Mouse (Mus musculus) limb, embryonic 14.5 days (tissue): ENCODE data around the gene Lpar3. TPM values are rescaled to one million over a fixed set of nuclear protein-coding genes. Genes with fewer than 3 reads are reported as not detected.

ENCODE experiments used
- ATAC-seq: fragments of 200-750 bp; cut with Nextera tagmentation; 2 replicates; pipeline ENCODE4 v1.8.0; 2017; ENCODE audit warnings: low read depth, moderate number of reproducible peaks, moderate TSS enrichment; ENCODE audit not compliant: low FRiP score
- DNase-seq: peaks from one replicate; pipeline ENCODE4 v3.0.0-alpha.2; 2015; ENCODE audit warnings: low spot score
- H3K27ac ChIP-seq: fragments of 300-500 bp; sonication (generic); replicated peaks from 2 replicates; pipeline ENCODE4 v1.5.1; 2014; ENCODE audit warnings: low read depth, mild to moderate bottlenecking, low read length, moderate library complexity, mixed read lengths
- H3K27me3 ChIP-seq: fragments of 300-500 bp; sonication (generic); 2 replicates; pipeline ENCODE4 v1.6.1; 2014; ENCODE audit warnings: low read length, mixed read lengths; ENCODE audit not compliant: control insufficient read depth, insufficient read depth
- H3K36me3 ChIP-seq: fragments of 300-500 bp; sonication (generic); 2 replicates; pipeline ENCODE4 v1.6.1; 2014; ENCODE audit warnings: mild to moderate bottlenecking, low read length, moderate library complexity, mixed read lengths; ENCODE audit not compliant: control insufficient read depth, insufficient read depth
- H3K4me1 ChIP-seq: fragments of 300-500 bp; sonication (generic); 2 replicates; pipeline ENCODE4 v1.6.1; 2014; ENCODE audit warnings: antibody characterized with exemption, low read length, mixed read lengths; ENCODE audit not compliant: control insufficient read depth, insufficient read depth
- H3K4me2 ChIP-seq: fragments of 300-500 bp; sonication (generic); replicated peaks from 2 replicates; pipeline ENCODE4 v1.6.1; 2014; ENCODE audit warnings: low read depth, mild to moderate bottlenecking, low read length, moderate library complexity; ENCODE audit not compliant: severe bottlenecking
- H3K4me3 ChIP-seq: fragments of 300-500 bp; sonication (generic); replicated peaks from 2 replicates; pipeline ENCODE4 v1.5.1; 2014; ENCODE audit warnings: low read length
- H3K9ac ChIP-seq: fragments of 300-500 bp; sonication (generic); 2 replicates; pipeline ENCODE4 v1.6.1; 2014; ENCODE audit warnings: mild to moderate bottlenecking, low read depth, low read length, moderate library complexity; ENCODE audit not compliant: severe bottlenecking
- H3K9me3 ChIP-seq: fragments of 300-500 bp; sonication (generic); 2 replicates; pipeline ENCODE4 v1.6.1; 2016; ENCODE audit warnings: low read length; ENCODE audit not compliant: control insufficient read depth
- POLR2A ChIP-seq: fragments of 200-500 bp; IDR thresholded peaks from 2 replicates; pipeline ENCODE4 v1.8.0; 2012; ENCODE audit warnings: inconsistent platforms, mild to moderate bottlenecking, moderate library complexity, borderline replicate concordance; ENCODE audit not compliant: insufficient read depth, insufficient read length; ENCODE audit errors: extremely low read depth
- WGBS: fragments of 180-500 bp; shearing (Covaris S2); extraction: QIAGEN DNeasy Blood & Tissue Kit; methylation state at CpG from one replicate; pipeline ENCODE4 v1.1.7; 2014; 5-methylcytosine and 5-hydroxymethylcytosine counted together
- polyA plus RNA-seq, 2 experiments: library from polyadenylated mRNA; depleted of rRNA in 1 of 2; stranded (reverse) in 1 of 2; unstranded in 1 of 2; fragments of >200 nt; fragmentation: Nextera tagmentation in 1 of 2; extraction: Ambion mirVana in 1 of 2; gene quantifications; 2 replicates each; pipeline versions ENCODE4 v1.2.1 to v1.2.3; 2012 to 2014

Lpar3 gene
- polyA plus RNA-seq, 2 experiments = 1.8 to 2.2 TPM

GRCm38 (mm10) chr3:146260845-146261244 lies 40.1 kb downstream of the Lpar3 start:
- Histone ChIP-seq H3K36me3 (no peaks in the 10 kb centered on the region), H3K9me3 (no peaks in the 10 kb centered on the region), H3K9ac (no peak overlapping the region), H3K4me3 (no peak overlapping the region), H3K4me2 (no peak overlapping the region), H3K27me3 (no peaks in the 10 kb centered on the region), H3K4me1 (peaks cover 17% of the 10 kb centered on the region), H3K27ac (no peak overlapping the region)
- ATAC-seq (no peak), DNase-seq (no peak)
- TF ChIP-seq POLR2A = no peak
- WGBS = 73% methylated on average over 11 of the region's 11 CpGs

DNA sequence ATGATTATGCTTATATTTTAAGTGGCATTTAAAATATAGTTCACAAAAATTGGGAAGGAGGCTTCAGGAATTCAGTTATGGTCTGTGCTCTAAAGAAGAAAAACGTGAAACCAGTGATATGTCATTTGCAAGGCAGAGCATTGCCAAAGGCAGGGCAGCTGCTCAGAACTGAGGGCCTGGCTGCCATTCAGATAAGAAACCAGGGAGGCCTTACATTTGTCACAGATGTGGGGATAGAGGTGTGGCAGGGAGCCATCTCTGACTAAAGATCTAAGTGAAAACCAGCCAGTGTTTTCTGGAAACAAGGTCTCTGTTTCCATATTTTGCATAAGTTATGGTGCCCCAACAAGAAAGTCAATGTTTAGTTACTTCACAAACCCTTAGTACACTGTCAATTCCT lies 41.8 kb downstream of the Lpar3 start:
- peaks cover 12% of the 10 kb centered on the region for H3K4me1 ChIP-seq
- TF ChIP-seq POLR2A = no peak
- ATAC-seq (no peak), DNase-seq (no peak)
- no peak overlapping the region for H3K4me3 ChIP-seq
- H3K9ac ChIP-seq = no peak overlapping the region
- H3K9me3 ChIP-seq = no peaks in the 10 kb centered on the region
- no peak overlapping the region for H3K4me2 ChIP-seq
- WGBS = 52% methylated on average over 1 of the region's 1 CpGs
- H3K36me3 ChIP-seq = no peaks in the 10 kb centered on the region
- H3K27ac ChIP-seq = no peak overlapping the region
- no peaks in the 10 kb centered on the region for H3K27me3 ChIP-seq

DNA sequence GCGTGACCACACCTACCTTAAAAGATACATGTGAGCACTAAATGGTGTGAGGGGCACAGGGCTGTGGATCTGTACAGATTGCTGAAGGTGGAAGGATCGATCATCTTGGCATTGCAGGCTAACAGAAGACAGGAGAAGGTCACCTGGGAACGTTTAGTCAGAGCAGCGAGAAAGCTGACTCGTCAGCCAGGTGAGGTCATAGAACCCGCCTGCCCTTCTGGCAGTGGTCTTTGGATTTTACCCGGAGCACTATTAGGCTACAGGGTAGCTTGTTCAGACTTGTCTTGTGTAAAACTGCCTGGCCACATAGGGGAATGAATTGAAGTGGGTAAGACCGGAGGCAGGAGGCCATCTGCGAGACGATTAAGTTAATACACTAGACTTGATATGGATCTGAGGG lies 43.4 kb downstream of the Lpar3 start:
- Histone ChIP-seq H3K9me3 (no peaks in the 10 kb centered on the region), H3K4me3 (no peak overlapping the region), H3K4me2 (no peak overlapping the region), H3K27ac (no peak overlapping the region), H3K27me3 (no peaks in the 10 kb centered on the region), H3K36me3 (no peaks in the 10 kb centered on the region), H3K9ac (no peak overlapping the region), H3K4me1 (no peaks in the 10 kb centered on the region)
- no peak for TF ChIP-seq POLR2A
- DNase-seq (no peak), ATAC-seq (no peak)
- WGBS = 76% methylated on average over 10 of the region's 10 CpGs

DNA sequence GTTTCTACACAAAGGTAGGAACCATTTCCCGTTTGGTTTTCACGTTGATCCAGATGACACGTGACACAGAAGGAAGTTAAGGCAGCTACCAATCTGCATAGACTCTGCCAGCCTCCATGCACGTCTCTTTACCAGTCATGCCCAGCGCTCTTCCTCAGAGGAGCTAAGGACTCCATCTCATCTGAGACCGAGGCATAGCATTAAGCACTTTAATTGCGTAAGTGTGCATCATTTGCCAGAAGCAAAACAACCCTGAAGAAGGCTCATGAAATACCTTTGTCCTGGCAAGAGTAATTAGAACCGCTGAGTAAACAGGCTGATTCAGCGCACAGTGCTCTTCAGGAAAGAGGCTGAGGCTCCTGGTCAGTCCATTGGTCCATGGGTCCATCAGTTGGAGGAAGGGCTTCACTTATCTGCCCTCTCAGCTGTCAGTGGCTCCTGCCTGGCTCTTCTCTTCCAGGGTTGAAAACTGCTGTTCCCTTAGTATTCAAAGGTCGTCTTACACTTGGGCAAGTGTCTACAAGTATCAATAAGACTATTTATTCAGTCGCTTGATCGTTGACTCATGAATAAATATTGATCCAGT lies 44.9 kb downstream of the Lpar3 start:
- H3K9ac ChIP-seq = no peak overlapping the region
- TF ChIP-seq POLR2A = no peak
- WGBS = 75% methylated on average over 12 of the region's 12 CpGs
- H3K36me3 ChIP-seq = no peaks in the 10 kb centered on the region
- DNase-seq (no peak), ATAC-seq (no peak)
- H3K27me3 ChIP-seq = no peaks in the 10 kb centered on the region
- H3K4me1 ChIP-seq = no peaks in the 10 kb centered on the region
- no peak overlapping the region for H3K27ac ChIP-seq
- no peak overlapping the region for H3K4me2 ChIP-seq
- no peaks in the 10 kb centered on the region for H3K9me3 ChIP-seq
- no peak overlapping the region for H3K4me3 ChIP-seq

- no peak overlapping the region for H3K4me3 ChIP-seq
- DNase-seq (no peak), ATAC-seq (no peak)
- 86% methylated on average over 14 of the region's 14 CpGs for WGBS
- H3K9me3 ChIP-seq = no peaks in the 10 kb centered on the region
- H3K36me3 ChIP-seq = no peaks in the 10 kb centered on the region
- H3K27ac ChIP-seq = no peak overlapping the region
- H3K27me3 ChIP-seq = no peaks in the 10 kb centered on the region
- H3K4me1 ChIP-seq = peaks cover under 1% of the 10 kb centered on the region; the same call in 1 of the 2 replicates
- no peak overlapping the region for H3K9ac ChIP-seq
- no peak for TF ChIP-seq POLR2A
- no peak overlapping the region for H3K4me2 ChIP-seq
Observed at GRCm38 (mm10) chr3:146268024-146268801, 47.5 kb downstream of the Lpar3 start.

GRCm38 (mm10) chr3:146274503-146274902 lies 53.7 kb downstream of the Lpar3 start:
- H3K9me3 ChIP-seq = no peaks in the 10 kb centered on the region
- H3K9ac ChIP-seq = no peak overlapping the region
- H3K27me3 ChIP-seq = no peaks in the 10 kb centered on the region
- no peaks in the 10 kb centered on the region for H3K36me3 ChIP-seq
- H3K4me3 ChIP-seq = no peak overlapping the region
- no peak for DNase-seq
- peaks cover 12% of the 10 kb centered on the region for H3K4me1 ChIP-seq
- WGBS = 38% methylated on average over 5 of the region's 5 CpGs
- no peak overlapping the region for H3K27ac ChIP-seq
- no peak overlapping the region for H3K4me2 ChIP-seq
- no peak for TF ChIP-seq POLR2A
- no peak for ATAC-seq
